Mouse (Mus musculus) liver, adult 2 months (tissue): ENCODE data around the gene Hdhd5. TPM values are rescaled to one million over a fixed set of nuclear protein-coding genes. Genes with fewer than 3 reads are reported as not detected.

Experiments used
- DNase-seq: peaks from one replicate; pipeline ENCODE4 v3.0.0-alpha.2; 2011; ENCODE audit warnings: low read depth, low spot score; ENCODE audit errors: extremely low read depth
- H3K27ac ChIP-seq: fragments of 200-500 bp; replicated peaks from 2 replicates; pipeline ENCODE4 v1.5.1; 2012; ENCODE audit warnings: low read depth, mild to moderate bottlenecking, control low read depth, inconsistent platforms, low read length; ENCODE audit not compliant: insufficient read depth
- H3K27me3 ChIP-seq: fragments of 200-500 bp; 2 replicates; pipeline ENCODE4 v1.6.1; 2012; ENCODE audit warnings: mild to moderate bottlenecking, moderate library complexity, low read length, inconsistent platforms; ENCODE audit not compliant: control insufficient read depth, insufficient read depth
- H3K36me3 ChIP-seq: fragments of 200-500 bp; 2 replicates; pipeline ENCODE4 v1.6.1; 2012; ENCODE audit warnings: low read length, inconsistent platforms; ENCODE audit not compliant: control insufficient read depth, insufficient read depth
- H3K4me1 ChIP-seq: fragments of 200-500 bp; 2 replicates; pipeline ENCODE4 v1.6.1; 2011; ENCODE audit warnings: low read length; ENCODE audit not compliant: control insufficient read depth, insufficient read depth
- H3K4me3 ChIP-seq: fragments of 200-500 bp; 2 replicates; pipeline ENCODE4 v1.5.1; 2011; ENCODE audit warnings: low read depth, mild to moderate bottlenecking, control low read depth, low read length, moderate library complexity; ENCODE audit not compliant: insufficient read depth
- H3K79me2 ChIP-seq: fragments of 200-500 bp; 2 replicates; pipeline ENCODE4 v1.6.1; 2012; ENCODE audit warnings: inconsistent platforms, mild to moderate bottlenecking, low read length, moderate library complexity; ENCODE audit not compliant: control insufficient read depth, insufficient read depth
- H3K9ac ChIP-seq: fragments of 200-500 bp; 2 replicates; pipeline ENCODE4 v1.6.1; 2012; ENCODE audit warnings: low read depth, mild to moderate bottlenecking, control low read depth, inconsistent platforms, low read length
- CTCF ChIP-seq: fragments of 200-500 bp; IDR thresholded peaks from 2 replicates; pipeline ENCODE4 v1.5.1; 2011; ENCODE audit warnings: low read depth, low read length, control low read depth
- POLR2A ChIP-seq: fragments of 200-500 bp; IDR thresholded peaks from 2 replicates; pipeline ENCODE4 v1.6.1; 2011; ENCODE audit warnings: low read length, control low read depth; ENCODE audit not compliant: insufficient read depth; ENCODE audit errors: extremely low read depth
- WGBS: fragments of 180-500 bp; shearing (Covaris S2); methylation state at CpG from one replicate; pipeline ENCODE4 v1.1.7; 2018; 5-methylcytosine and 5-hydroxymethylcytosine counted together
- polyA plus RNA-seq: library from polyadenylated mRNA; depleted of rRNA; stranded (reverse); fragments of >200 nt; gene quantifications from 2 replicates; pipeline ENCODE4 v1.2.3, GENCODE M21; 2012; rRNA removed
- total RNA-seq: library from RNA; depleted of rRNA; stranded (reverse); fragments of >200 nt; gene quantifications from 2 replicates; pipeline ENCODE4 v1.2.3, GENCODE M21; 2014; rRNA removed

Gene Hdhd5
- total RNA-seq (21.1 and 22.3 TPM in 2 replicates), polyA plus RNA-seq (32.6 and 36.7 TPM in 2 replicates)

DNA sequence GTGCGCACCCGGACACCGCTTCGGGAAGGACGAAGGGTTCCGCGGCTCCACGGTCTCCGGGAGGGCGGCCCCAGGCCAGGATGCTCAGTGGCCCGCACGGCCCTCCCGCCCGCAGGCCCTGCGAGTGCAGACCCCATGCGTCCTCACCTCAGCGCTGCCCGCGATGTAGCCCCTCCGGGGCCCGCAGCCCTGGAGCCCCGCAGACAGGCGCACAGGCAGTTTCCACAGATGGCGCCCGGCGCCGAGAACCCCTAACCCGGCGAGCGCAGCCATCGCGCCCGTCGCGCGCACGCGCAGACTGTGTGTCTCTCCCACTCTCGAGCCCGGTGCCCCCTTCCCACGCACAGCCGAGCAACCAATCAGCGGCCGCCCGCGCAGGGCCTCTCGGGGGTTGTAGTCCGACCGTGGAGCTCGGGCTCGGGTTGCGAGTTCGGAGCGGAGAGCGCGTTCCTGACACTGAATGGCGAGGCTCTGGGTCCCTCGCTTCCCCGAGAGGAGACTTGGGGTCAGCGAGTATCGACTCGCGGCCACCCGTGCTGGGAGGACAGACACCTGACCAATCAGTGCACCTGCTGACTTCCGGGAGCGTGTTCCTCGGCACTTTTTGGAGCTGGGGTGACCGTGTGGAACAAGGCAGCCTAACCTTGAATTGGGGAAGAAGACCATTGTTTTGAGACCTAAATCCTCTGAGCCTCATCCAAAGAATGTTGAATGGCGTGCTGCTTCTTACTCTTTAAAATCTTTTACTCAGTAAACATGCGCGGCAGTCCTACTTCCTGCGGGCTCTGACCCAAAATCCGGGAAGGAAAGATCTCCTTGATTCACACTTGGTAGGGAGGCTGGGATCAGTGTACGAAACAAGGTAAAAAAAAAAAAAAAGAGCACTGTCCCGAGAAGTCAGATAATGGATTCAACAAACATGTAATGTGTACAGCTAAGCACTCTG lies at the start of gene Hdhd5:
Hdhd5 (minus strand) TSS at position 300 of the 946 bp plus-strand sequence.
- Histone ChIP-seq H3K27ac (peak within 1 kb of the TSS; percentile 56), H3K4me1 (peaks cover 4% of the 10 kb centered on the region; the same call in 1 of the 2 replicates), H3K36me3 (no peaks in the 10 kb centered on the region), H3K9ac (peak within 1 kb of the TSS; percentile 87), H3K4me3 (peak within 1 kb of the TSS; percentile 67), H3K79me2 (peaks cover 10% of the 10 kb centered on the region), H3K27me3 (no peaks in the 10 kb centered on the region)
- DNase-seq = peak; percentile 71
- under 1% methylated on average over 75 of the region's 75 CpGs for WGBS
- TF ChIP-seq POLR2A (peak; percentile 76), CTCF (no peak)

- H3K27ac ChIP-seq = peak overlapping the region; percentile 88
- no peaks in the 10 kb centered on the region for H3K36me3 ChIP-seq
- peaks cover 6% of the 10 kb centered on the region for H3K4me1 ChIP-seq
- DNase-seq = no peak
- 39% methylated on average over 1 of the region's 1 CpGs for WGBS
- H3K9ac ChIP-seq = peak overlapping the region; percentile 44; the same call in 1 of the 2 replicates
- no peaks in the 10 kb centered on the region for H3K79me2 ChIP-seq
- H3K4me3 ChIP-seq = no peak overlapping the region
- TF ChIP-seq CTCF (no peak), POLR2A (no peak)
- H3K27me3 ChIP-seq = no peaks in the 10 kb centered on the region
Measured at GRCm38 (mm10) chr6:120580713-120581015, 49.5 kb upstream of the Hdhd5 start.

DNA sequence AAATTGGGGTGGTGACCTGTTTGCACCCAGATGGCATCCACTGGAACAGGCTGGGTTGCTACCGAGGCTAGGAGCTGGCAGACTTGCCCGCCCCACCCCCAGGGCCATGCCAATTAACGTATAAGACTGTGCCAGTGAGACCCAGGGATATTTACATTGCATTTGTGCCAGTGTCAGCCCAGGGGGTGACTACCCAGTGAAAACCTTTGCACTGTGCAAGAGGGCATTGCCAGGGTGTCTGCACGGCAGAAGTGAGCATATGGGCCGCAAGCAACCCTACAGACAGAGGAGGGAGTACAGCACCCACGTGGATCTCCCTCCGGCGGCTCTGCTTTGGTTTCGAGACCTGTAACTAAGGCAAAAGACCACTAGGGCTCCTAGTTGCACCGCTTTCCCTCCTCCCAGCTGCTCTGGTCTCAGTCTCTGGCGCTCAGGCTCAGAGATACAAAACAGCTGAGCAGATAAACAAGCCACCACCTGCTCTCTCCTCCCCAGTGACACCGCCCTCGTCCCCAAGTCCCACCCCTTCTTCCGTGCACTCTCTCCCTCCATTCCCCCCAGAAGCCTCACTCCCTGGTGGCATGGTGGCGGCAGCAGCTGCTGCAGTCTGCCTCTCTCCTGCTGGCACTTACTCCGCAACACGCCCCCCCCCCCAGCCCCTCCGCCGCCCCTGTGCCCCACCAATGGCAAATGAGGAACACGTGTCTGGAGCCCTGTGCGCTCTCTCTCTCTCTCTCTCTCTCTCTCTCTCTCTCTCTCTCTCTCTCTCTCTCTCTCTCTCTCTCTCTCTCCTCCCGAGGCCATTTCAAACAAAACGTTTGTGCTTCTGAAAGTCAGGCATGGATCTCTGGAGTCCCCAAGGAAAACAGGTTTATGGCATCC lies 49.0 kb upstream of the Hdhd5 start:
- Histone ChIP-seq H3K9ac (peak overlapping the region; percentile 54), H3K27me3 (no peaks in the 10 kb centered on the region), H3K4me3 (peak overlapping the region; percentile 42), H3K4me1 (peaks cover 6% of the 10 kb centered on the region), H3K79me2 (no peaks in the 10 kb centered on the region), H3K36me3 (no peaks in the 10 kb centered on the region), H3K27ac (peak overlapping the region; percentile 88)
- peak; percentile 95 for DNase-seq
- peak; percentile 62; the same call in 1 of the 2 replicates for TF ChIP-seq POLR2A
- peak; percentile 36 for TF ChIP-seq CTCF
- under 1% methylated on average over 23 of the region's 23 CpGs for WGBS

- no peaks in the 10 kb centered on the region for H3K79me2 ChIP-seq
- H3K36me3 ChIP-seq = no peaks in the 10 kb centered on the region
- H3K27me3 ChIP-seq = no peaks in the 10 kb centered on the region
- peaks cover 6% of the 10 kb centered on the region for H3K4me1 ChIP-seq
- peak; percentile 92 for DNase-seq
- H3K9ac ChIP-seq = peak overlapping the region; percentile 54
- WGBS = 5% methylated on average over 21 of the region's 21 CpGs
- peak overlapping the region; percentile 88 for H3K27ac ChIP-seq
- TF ChIP-seq POLR2A (no peak), CTCF (no peak)
- H3K4me3 ChIP-seq = peak overlapping the region; percentile 42; the same call in 1 of the 2 replicates
Measured at GRCm38 (mm10) chr6:120579110-120579830, 48.2 kb upstream of the Hdhd5 start.

DNA sequence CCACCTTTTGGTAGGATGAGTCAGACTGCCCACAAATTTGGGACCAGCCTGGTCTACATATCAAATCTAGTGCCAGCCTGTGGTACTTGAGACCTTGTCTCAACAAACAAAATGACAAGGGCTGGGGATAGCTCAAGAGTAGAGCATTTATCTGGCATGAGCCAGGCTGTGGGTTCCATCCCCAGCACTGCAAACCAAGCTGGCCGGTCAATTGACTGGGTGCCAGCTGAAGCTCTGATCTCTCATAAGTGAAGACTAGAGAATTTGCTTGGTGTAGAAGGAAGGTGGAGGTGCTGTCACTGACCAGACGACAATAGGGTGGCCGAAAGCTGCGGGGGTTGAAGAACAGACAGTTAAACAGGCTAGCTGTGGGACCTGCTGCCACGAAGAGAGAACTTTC lies 47.4 kb upstream of the Hdhd5 start:
- Histone ChIP-seq H3K27me3 (no peaks in the 10 kb centered on the region), H3K36me3 (no peaks in the 10 kb centered on the region), H3K4me1 (peaks cover 6% of the 10 kb centered on the region), H3K27ac (peak overlapping the region; percentile 88), H3K4me3 (no peak overlapping the region), H3K79me2 (no peaks in the 10 kb centered on the region), H3K9ac (no peak overlapping the region)
- WGBS = 54% methylated on average over 5 of the region's 5 CpGs
- peak; percentile 31 for DNase-seq
- TF ChIP-seq CTCF (no peak), POLR2A (no peak)
